Comparison of ENCODE assay signal across 12 mouse cellular contexts in the genomic region with DNA sequence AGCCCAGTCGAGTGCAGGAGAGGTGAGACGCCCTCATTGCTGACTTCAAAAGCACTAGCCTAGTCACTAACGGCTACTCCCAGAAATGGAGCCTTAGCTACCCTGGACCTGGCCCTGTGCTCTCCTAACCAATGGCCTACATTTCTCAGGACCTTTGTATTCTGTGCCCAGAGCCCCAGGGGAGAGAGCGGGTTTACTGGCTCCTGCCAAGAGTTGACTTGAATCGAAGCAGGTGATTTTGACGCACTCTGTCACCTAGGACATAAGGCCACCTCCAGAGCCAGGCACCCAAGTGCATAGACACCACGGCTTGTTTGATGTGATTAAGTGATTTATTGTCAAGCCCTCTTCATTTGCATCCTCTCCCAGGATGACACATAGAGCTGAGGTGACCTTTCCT.
"Had no signal": no experiment of that assay in that cellular context is flagged by ENCODE, and none has a peak within 500 bp of the region (broad histone marks: within the 10 kb centered on the region; RNA-seq: fewer than 3 reads in every experiment).

No protein-coding gene starts in this region.

- H3K4me1 ChIP-seq: limb, embryonic 13.5 days; midbrain, embryonic 15.5 days had no signal

- H3K9ac ChIP-seq: limb, embryonic 13.5 days; lung, embryonic 14.5 days; midbrain, embryonic 15.5 days; neural tube, embryonic 12.5 days had no signal

- H3K4me2 ChIP-seq: limb, embryonic 13.5 days; liver, embryonic 11.5 days; lung, embryonic 14.5 days; midbrain, embryonic 15.5 days; neural tube, embryonic 12.5 days had no signal

- ATAC-seq: midbrain, embryonic 15.5 days had no signal

- H3K36me3 ChIP-seq: midbrain, embryonic 15.5 days had no signal

- H3K27ac ChIP-seq: layer of hippocampus, adult 2 months; limb, embryonic 13.5 days; midbrain, embryonic 10.5 days; midbrain, embryonic 15.5 days; neural tube, embryonic 12.5 days; stomach, postnatal 0 days had no signal

- H3K9me3 ChIP-seq: limb, embryonic 13.5 days; midbrain, embryonic 10.5 days; midbrain, embryonic 15.5 days; neural tube, embryonic 12.5 days had no signal

- DNase-seq: left cerebral cortex, postnatal 4 days; lung, embryonic 14.5 days; lung, postnatal 10 days; lung, postnatal 4 days; thymus, postnatal 4 days had no signal

- H3K27me3 ChIP-seq: limb, embryonic 13.5 days; midbrain, embryonic 15.5 days; neural tube, embryonic 12.5 days had no signal

- H3K4me3 ChIP-seq: layer of hippocampus, adult 2 months; limb, embryonic 13.5 days; midbrain, embryonic 10.5 days; midbrain, embryonic 15.5 days; neural tube, embryonic 12.5 days had no signal
